Mouse (Mus musculus) neural tube, embryonic 11.5 days (tissue): ENCODE results near the gene Nmt1. TPM values are rescaled to one million over a fixed set of nuclear protein-coding genes. Genes with fewer than 3 reads are reported as not detected.

ENCODE experiments used
- ATAC-seq: fragments of 200-750 bp; cut with Nextera tagmentation; 2 replicates; pipeline ENCODE4 v1.8.0; 2017; ENCODE audit warnings: moderate number of reproducible peaks, mild to moderate bottlenecking, moderate TSS enrichment, moderate library complexity; ENCODE audit not compliant: insufficient read depth, low FRiP score, low TSS enrichment
- DNase-seq: peaks from one replicate; pipeline ENCODE4 v3.0.0-alpha.2; 2015; ENCODE audit warnings: low spot score
- H3K27ac ChIP-seq: fragments of 300-500 bp; sonication (generic); 2 replicates; pipeline ENCODE4 v1.5.1; 2014; ENCODE audit warnings: low read depth, mild to moderate bottlenecking, low read length
- H3K27me3 ChIP-seq: fragments of 300-500 bp; sonication (generic); 2 replicates; pipeline ENCODE4 v1.6.1; 2014; ENCODE audit warnings: mild to moderate bottlenecking, low read length, mixed read lengths; ENCODE audit not compliant: control insufficient read depth, insufficient read depth
- H3K36me3 ChIP-seq: fragments of 300-500 bp; sonication (generic); 2 replicates; pipeline ENCODE4 v1.6.1; 2014; ENCODE audit warnings: mild to moderate bottlenecking, low read length, moderate library complexity, mixed read lengths; ENCODE audit not compliant: control insufficient read depth, insufficient read depth
- H3K4me1 ChIP-seq: fragments of 300-500 bp; sonication (generic); 2 replicates; pipeline ENCODE4 v1.6.1; 2014; ENCODE audit warnings: low read length, mixed read lengths; ENCODE audit not compliant: control insufficient read depth, insufficient read depth
- H3K4me2 ChIP-seq: fragments of 300-500 bp; sonication (generic); 2 replicates; pipeline ENCODE4 v1.6.1; 2014; ENCODE audit warnings: low read depth, mild to moderate bottlenecking, moderate library complexity
- H3K4me3 ChIP-seq: fragments of 300-500 bp; sonication (generic); 2 replicates; pipeline ENCODE4 v1.5.1; 2014; ENCODE audit warnings: low read depth, low read length
- H3K9ac ChIP-seq: fragments of 300-500 bp; sonication (generic); 2 replicates; pipeline ENCODE4 v1.6.1; 2014; ENCODE audit warnings: mild to moderate bottlenecking, low read length
- H3K9me3 ChIP-seq: fragments of 300-500 bp; sonication (generic); 2 replicates; pipeline ENCODE4 v1.6.1; 2016; ENCODE audit warnings: low read length; ENCODE audit not compliant: control insufficient read depth
- WGBS: fragments of 180-500 bp; shearing (Covaris S2); extraction: QIAGEN DNeasy Blood & Tissue Kit; methylation state at CpG from one replicate; pipeline ENCODE4 v1.1.7; 2014; 5-methylcytosine and 5-hydroxymethylcytosine counted together
- polyA plus RNA-seq: library from polyadenylated mRNA; unstranded; fragments of >200 nt; fragmentation: Nextera tagmentation; extraction: Ambion mirVana; gene quantifications from 2 replicates; pipeline ENCODE4 v1.2.1, GENCODE M21; 2014

The Nmt1 gene
- polyA plus RNA-seq, 1 experiment from 2014 or later, result 51.5 TPM

DNA sequence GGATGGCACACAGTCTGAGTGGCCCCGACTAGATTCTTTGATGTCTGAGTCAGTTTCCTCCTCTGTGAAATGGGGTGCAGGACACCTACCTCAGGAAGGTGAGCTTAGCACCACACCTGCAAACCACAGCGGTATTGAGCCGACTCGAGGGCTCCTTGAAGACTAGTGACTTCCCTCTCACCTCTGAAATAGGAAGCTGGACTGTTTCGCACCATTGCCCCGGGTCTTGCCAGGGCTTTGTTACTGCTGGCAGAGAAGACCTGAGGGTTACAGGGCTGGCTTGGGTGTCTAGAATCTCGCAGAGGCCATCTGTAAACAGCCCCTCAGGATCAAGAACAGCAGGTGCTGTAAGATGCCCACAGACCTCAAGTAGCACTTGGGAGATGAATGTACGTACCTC is 72.4 kb downstream of the Nmt1 start:
- no peak overlapping the region for H3K4me3 ChIP-seq
- H3K36me3 ChIP-seq, result no peaks in the 10 kb centered on the region
- H3K4me1 ChIP-seq, result peaks cover 8% of the 10 kb centered on the region; the same call in 1 of the 2 replicates
- WGBS, result 78% methylated on average over 8 of the region's 8 CpGs
- no peak overlapping the region for H3K4me2 ChIP-seq
- no peak for ATAC-seq
- no peak overlapping the region for H3K9ac ChIP-seq
- no peak for DNase-seq
- H3K27ac ChIP-seq, result no peak overlapping the region
- H3K27me3 ChIP-seq, result peaks cover 37% of the 10 kb centered on the region
- H3K9me3 ChIP-seq, result no peaks in the 10 kb centered on the region

DNA sequence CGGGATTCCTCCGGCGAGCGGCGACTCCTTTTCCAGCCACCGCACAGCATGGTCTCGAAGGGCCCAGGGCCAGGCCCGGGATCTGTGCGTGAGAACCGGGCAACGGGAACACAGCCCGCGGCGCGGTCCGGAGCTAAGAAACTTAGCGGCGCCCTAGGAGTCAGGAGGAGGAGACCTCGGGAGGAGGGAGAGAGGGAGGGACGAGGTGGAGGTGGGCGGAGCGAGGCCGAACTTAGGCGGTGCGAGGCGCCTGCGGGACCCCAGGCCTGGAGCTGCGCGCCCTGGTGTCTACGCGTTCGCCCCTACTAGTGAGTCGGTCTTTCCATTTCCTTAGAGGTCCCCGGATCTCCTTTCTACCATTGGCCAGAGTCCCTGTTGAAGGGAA is 73.5 kb downstream of the Nmt1 start, which contains the start of the genes Plcd3 and Acbd4:
Gene Plcd3, minus strand, starts transcription at position 178 of the 385 bp plus-strand sequence.
Gene Acbd4, plus strand, starts transcription at position 202 of the 385 bp plus-strand sequence.
- under 1% methylated on average over 34 of the region's 34 CpGs for WGBS
- DNase-seq (peak; percentile 73), ATAC-seq (peak; percentile 40; the same call in 1 of the 2 replicates)
- peaks cover 37% of the 10 kb centered on the region for H3K27me3 ChIP-seq
- peak within 1 kb of the TSS; percentile 43 for H3K4me3 ChIP-seq
- no peaks in the 10 kb centered on the region for H3K9me3 ChIP-seq
- no peaks in the 10 kb centered on the region for H3K36me3 ChIP-seq
- H3K4me1 ChIP-seq, result peaks cover 8% of the 10 kb centered on the region; the same call in 1 of the 2 replicates
- no peak within 1 kb of the TSS for H3K27ac ChIP-seq
- H3K4me2 ChIP-seq, result peak within 1 kb of the TSS; percentile 74
- peak within 1 kb of the TSS; percentile 45 for H3K9ac ChIP-seq

DNA sequence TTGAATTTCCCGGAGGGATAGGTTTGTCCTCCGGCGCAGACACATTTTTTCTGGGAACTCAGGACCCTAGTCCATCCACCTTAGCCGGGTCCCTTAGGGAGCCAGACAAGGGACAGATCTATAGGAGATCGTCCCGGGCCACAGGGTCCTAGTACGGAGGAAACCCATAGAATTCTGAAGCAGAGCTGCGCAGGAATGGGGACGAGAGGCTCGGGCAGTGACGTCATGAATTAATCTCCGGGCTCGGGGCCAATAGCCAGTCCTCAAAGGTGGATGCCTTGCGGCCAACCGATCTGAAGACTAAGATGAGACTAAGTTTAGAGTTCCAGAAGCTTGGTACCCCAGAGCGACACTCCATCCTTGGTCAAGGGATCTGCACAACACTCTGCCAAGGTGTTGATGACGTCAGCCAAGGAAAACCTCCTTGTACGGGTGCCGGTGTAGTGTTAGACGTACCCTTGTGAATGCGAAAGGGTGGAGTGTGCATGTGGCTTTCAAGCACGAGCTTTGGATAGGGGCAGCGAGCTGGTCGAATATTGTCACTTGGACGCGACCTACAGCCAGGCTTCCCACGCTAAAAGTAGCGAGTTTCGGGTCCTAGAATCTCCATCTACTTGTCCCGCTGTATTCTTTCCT is 74.0 kb downstream of the Nmt1 start:
- Histone ChIP-seq H3K4me1 (peaks cover 8% of the 10 kb centered on the region; the same call in 1 of the 2 replicates), H3K36me3 (no peaks in the 10 kb centered on the region), H3K4me2 (peak overlapping the region; percentile 74), H3K9ac (0 out of 2 replicates have a peak overlapping the region, but pooled peaks have one; percentile 10), H3K27me3 (peaks cover 37% of the 10 kb centered on the region), H3K4me3 (peak overlapping the region; percentile 43), H3K9me3 (no peaks in the 10 kb centered on the region), H3K27ac (no peak overlapping the region)
- ATAC-seq (peak; percentile 42), DNase-seq (peak; percentile 63)
- WGBS, result 4% methylated on average over 30 of the region's 30 CpGs

DNA sequence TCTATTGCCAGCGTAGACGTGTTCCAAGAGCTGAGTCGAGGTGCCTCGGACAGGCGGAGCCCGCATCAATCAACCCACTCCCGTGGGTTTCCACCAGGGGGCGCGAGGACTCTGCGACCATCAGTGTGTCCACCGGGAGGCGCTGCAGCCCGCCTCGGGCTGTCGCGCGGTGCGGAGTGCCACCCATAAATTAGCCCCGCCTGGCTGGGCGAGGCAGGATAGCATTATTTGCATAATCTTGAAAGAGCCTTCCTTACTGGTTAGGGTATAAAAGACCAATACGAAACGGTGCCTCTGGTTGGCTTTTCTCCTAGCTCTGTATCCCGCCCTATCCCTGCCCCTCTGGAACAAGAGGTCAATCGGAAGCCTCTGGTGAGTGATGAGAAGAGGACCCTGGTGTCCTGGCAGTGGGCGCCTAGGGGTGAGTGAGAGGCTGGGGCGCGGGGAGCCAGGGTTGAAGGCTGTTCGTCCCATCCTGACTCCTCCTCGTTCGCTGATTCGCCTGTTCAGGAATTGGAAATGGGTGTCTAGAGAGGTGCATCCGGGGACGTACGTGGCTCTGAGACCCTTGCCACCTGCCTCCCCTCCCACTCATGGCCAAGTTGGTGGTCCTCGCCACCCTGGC is 74.8 kb downstream of the Nmt1 start:
- H3K36me3 ChIP-seq, result no peaks in the 10 kb centered on the region
- 2% methylated on average over 35 of the region's 35 CpGs for WGBS
- ATAC-seq (peak; percentile 81), DNase-seq (peak; percentile 96)
- H3K27ac ChIP-seq, result no peak overlapping the region
- H3K4me2 ChIP-seq, result peak overlapping the region; percentile 74
- H3K4me3 ChIP-seq, result peak overlapping the region; percentile 21
- no peaks in the 10 kb centered on the region for H3K9me3 ChIP-seq
- H3K4me1 ChIP-seq, result peaks cover 8% of the 10 kb centered on the region; the same call in 1 of the 2 replicates
- 0 out of 2 replicates have a peak overlapping the region, but pooled peaks have one; percentile 14 for H3K9ac ChIP-seq
- H3K27me3 ChIP-seq, result peaks cover 35% of the 10 kb centered on the region

DNA sequence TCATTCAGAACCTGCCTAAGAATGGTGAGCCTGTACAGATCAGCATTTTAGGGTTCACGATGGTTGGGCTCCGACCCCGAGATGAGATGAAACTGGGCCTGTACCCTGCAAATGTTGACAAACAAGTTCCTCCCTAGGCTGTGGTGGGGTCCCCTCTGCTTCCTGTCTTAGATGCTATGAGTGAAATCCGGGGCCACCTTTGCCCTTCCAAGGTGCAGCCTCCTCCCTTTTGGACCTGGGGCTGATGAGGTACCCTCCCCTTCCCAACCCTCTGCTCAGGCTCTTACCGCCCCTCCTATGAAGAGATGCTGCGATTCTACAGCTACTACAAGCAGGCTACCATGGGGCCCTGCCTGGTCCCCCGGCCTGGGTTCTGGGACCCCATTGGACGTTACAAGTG is 75.6 kb downstream of the Nmt1 start:
- Histone ChIP-seq H3K4me1 (peaks cover 8% of the 10 kb centered on the region; the same call in 1 of the 2 replicates), H3K9ac (no peak overlapping the region), H3K9me3 (no peaks in the 10 kb centered on the region), H3K27ac (no peak overlapping the region), H3K4me2 (peak overlapping the region; percentile 74), H3K36me3 (no peaks in the 10 kb centered on the region), H3K27me3 (peaks cover 34% of the 10 kb centered on the region), H3K4me3 (no peak overlapping the region)
- 59% methylated on average over 8 of the region's 8 CpGs for WGBS
- no peak for ATAC-seq
- DNase-seq, result no peak

DNA sequence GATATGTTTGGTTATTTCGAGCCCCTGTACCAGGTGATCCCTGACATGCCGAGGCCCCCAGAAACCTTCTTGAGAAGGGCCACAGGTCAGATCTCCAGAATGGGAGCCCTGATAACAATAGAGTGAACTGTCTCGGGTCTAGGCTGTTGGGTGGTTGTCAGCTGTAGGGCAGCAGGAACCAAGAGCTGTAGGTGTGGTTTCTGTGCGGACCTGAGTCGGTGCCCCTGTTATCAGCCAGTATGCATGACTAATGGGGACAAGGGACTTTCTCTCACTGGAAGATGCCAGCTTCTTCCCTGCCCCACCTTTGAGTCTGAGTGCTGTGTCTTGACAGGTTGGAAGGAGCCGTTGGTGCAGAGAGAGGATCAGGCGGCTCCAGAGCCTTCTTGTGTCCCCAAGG is 76.5 kb downstream of the Nmt1 start:
- H3K36me3 ChIP-seq, result no peaks in the 10 kb centered on the region
- no peak overlapping the region for H3K4me2 ChIP-seq
- no peak overlapping the region for H3K4me3 ChIP-seq
- 82% methylated on average over 7 of the region's 7 CpGs for WGBS
- no peak for DNase-seq
- H3K27ac ChIP-seq, result no peak overlapping the region
- H3K9ac ChIP-seq, result no peak overlapping the region
- H3K27me3 ChIP-seq, result peaks cover 28% of the 10 kb centered on the region
- H3K4me1 ChIP-seq, result peaks cover 8% of the 10 kb centered on the region; the same call in 1 of the 2 replicates
- H3K9me3 ChIP-seq, result no peaks in the 10 kb centered on the region
- no peak for ATAC-seq

DNA sequence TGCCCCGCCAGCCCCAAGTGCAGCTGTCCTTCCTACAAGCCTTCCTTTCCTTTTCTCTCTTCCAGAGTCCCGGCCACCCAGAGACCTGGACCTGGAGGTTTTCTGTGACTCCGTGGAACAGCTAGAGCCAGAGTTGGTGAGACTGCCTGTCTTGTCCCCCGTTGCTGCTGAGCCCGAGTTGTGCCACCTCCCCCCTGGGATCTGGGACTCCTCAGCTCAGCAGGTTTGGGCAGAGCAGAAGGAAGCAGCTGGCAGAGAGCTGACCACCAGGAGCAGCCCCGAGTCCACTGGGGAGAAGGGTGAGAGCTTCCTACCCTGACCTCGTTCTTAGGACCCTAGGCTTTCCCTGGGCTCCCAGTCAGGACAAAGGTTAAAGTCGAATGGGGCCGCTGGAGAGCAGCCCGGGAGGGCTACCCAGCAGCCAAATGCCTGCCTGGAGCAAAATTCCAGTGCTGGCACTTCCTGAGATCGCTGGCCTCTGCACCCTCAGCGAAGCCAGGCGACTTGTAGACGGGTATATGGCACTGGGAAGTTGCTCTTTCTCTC is 77.3 kb downstream of the Nmt1 start:
- ATAC-seq, result no peak
- Histone ChIP-seq H3K9me3 (no peaks in the 10 kb centered on the region), H3K27me3 (peaks cover 20% of the 10 kb centered on the region), H3K36me3 (no peaks in the 10 kb centered on the region), H3K4me1 (peaks cover 8% of the 10 kb centered on the region; the same call in 1 of the 2 replicates), H3K27ac (no peak overlapping the region), H3K4me3 (no peak overlapping the region), H3K9ac (no peak overlapping the region), H3K4me2 (no peak overlapping the region)
- WGBS, result 61% methylated on average over 14 of the region's 14 CpGs
- DNase-seq, result no peak

DNA sequence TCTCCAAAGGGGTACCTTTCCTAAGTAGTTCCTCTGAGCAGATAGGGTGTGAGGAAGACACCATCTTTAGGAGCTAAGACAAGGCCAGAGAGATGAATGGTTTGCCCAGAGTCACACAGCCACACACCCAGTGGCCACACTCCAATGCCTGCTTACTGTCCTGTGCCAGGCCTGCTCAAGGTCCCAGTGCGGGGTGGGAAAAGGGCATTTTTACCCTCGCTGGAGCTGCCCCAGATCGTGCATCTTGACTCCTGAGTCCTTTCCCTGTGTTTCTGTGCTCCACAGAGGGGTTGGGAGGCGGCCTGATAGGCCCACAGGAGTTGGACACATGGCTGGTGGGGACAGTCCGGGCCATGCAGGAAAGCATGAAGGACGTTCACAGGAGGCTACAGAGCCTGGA is 77.8 kb downstream of the Nmt1 start:
- Histone ChIP-seq H3K4me3 (no peak overlapping the region), H3K4me2 (no peak overlapping the region)
- 84% methylated on average over 6 of the region's 6 CpGs for WGBS

More for the DNA sequence above, 77.8 kb downstream of the Nmt1 start:
- peaks cover 8% of the 10 kb centered on the region; the same call in 1 of the 2 replicates for H3K4me1 ChIP-seq
- H3K9me3 ChIP-seq, result no peaks in the 10 kb centered on the region
- no peak overlapping the region for H3K9ac ChIP-seq
- H3K36me3 ChIP-seq, result no peaks in the 10 kb centered on the region
- no peak overlapping the region for H3K27ac ChIP-seq
- DNase-seq, result no peak
- no peak for ATAC-seq
- H3K27me3 ChIP-seq, result peaks cover 16% of the 10 kb centered on the region
